Mouse (Mus musculus) intestine, embryonic 16.5 days (tissue): Measurements from ENCODE around the gene Gcnt1. TPM values are rescaled to one million over a fixed set of nuclear protein-coding genes. Genes with fewer than 3 reads are reported as not detected.

Experiments used
- ATAC-seq: fragments of 200-750 bp; cut with Nextera tagmentation; 2 replicates; pipeline ENCODE4 v1.8.0; 2017; ENCODE audit warnings: moderate TSS enrichment, moderate library complexity
- H3K27ac ChIP-seq: fragments of 300-500 bp; sonication (generic); 2 replicates; pipeline ENCODE4 v1.5.1; 2014; ENCODE audit warnings: mild to moderate bottlenecking, low read length
- H3K27me3 ChIP-seq: fragments of 300-500 bp; sonication (generic); replicated peaks from 2 replicates; pipeline ENCODE4 v1.6.1; 2014; ENCODE audit warnings: low read length, control low read depth, mixed read lengths; ENCODE audit not compliant: control insufficient read depth, insufficient read depth
- H3K36me3 ChIP-seq: fragments of 300-500 bp; sonication (generic); 2 replicates; pipeline ENCODE4 v1.6.1; 2014; ENCODE audit warnings: low read length, control low read depth; ENCODE audit not compliant: control insufficient read depth, insufficient read depth
- H3K4me1 ChIP-seq: fragments of 300-500 bp; sonication (generic); 2 replicates; pipeline ENCODE4 v1.6.1; 2014; ENCODE audit warnings: low read length, control low read depth, mixed read lengths; ENCODE audit not compliant: control insufficient read depth, insufficient read depth
- H3K4me2 ChIP-seq: fragments of 300-500 bp; sonication (generic); 2 replicates; pipeline ENCODE4 v1.6.1; 2014; ENCODE audit warnings: low read depth, low read length, control low read depth
- H3K4me3 ChIP-seq: fragments of 300-500 bp; sonication (generic); 2 replicates; pipeline ENCODE4 v1.5.1; 2014; ENCODE audit warnings: mild to moderate bottlenecking, low read length
- H3K9ac ChIP-seq: fragments of 300-500 bp; sonication (generic); 2 replicates; pipeline ENCODE4 v1.6.1; 2014; ENCODE audit warnings: low read depth, low read length
- H3K9me3 ChIP-seq: fragments of 300-500 bp; sonication (generic); 2 replicates; pipeline ENCODE4 v1.6.1; 2016; ENCODE audit warnings: low read length, control low read depth; ENCODE audit not compliant: control insufficient read depth
- WGBS: fragments of 180-500 bp; shearing (Covaris S2); extraction: QIAGEN DNeasy Blood & Tissue Kit; methylation state at CpG from one replicate; pipeline ENCODE4 v1.1.7; 2014; 5-methylcytosine and 5-hydroxymethylcytosine counted together
- polyA plus RNA-seq: library from polyadenylated mRNA; unstranded; fragments of >200 nt; fragmentation: Nextera tagmentation; extraction: Ambion mirVana; gene quantifications from 2 replicates; pipeline ENCODE4 v1.2.1, GENCODE M21; 2015

The Gcnt1 gene
- polyA plus RNA-seq: 3.5 and 3.8 TPM in 2 replicates

GRCm38 (mm10) chr19:17372701-17373100 lies at the start of gene Gcnt1:
Gene Gcnt1, minus strand, starts transcription at chr19:17372844.
- H3K4me2 ChIP-seq: no peak within 1 kb of the TSS
- H3K9ac ChIP-seq: no peak within 1 kb of the TSS
- ATAC-seq: no peak
- H3K27ac ChIP-seq: no peak within 1 kb of the TSS
- H3K9me3 ChIP-seq: no peaks in the 10 kb centered on the region
- H3K27me3 ChIP-seq: no peaks in the 10 kb centered on the region
- no peaks in the 10 kb centered on the region for H3K4me1 ChIP-seq
- WGBS: 73% methylated on average over 3 of the region's 3 CpGs
- H3K36me3 ChIP-seq: no peaks in the 10 kb centered on the region
- no peak within 1 kb of the TSS for H3K4me3 ChIP-seq

DNA sequence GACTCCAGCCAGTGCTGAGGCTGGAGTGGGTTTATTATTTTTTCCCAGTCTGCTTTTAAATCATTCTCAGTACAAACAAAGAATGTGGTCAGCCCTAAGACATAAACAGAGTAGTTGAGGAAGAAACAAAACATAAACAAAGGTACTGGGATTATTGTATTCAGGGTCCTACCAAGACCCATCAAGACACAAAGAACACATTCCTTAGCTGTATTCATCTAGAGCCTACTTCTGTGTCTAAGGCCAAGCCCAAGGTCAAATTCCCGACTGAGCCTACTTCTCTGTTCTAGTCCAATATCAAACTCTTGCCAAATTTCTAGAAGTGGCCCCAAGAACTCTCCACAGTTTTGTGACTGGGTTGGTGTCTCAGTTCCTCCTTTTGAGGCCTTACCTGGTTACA lies 45.2 kb upstream of the Gcnt1 start:
- H3K4me2 ChIP-seq: no peak overlapping the region
- no peak for ATAC-seq
- H3K4me1 ChIP-seq: peaks cover 4% of the 10 kb centered on the region
- H3K27ac ChIP-seq: no peak overlapping the region
- H3K4me3 ChIP-seq: no peak overlapping the region
- H3K9me3 ChIP-seq: no peaks in the 10 kb centered on the region
- 73% methylated on average over 1 of the region's 1 CpGs for WGBS
- H3K27me3 ChIP-seq: no peaks in the 10 kb centered on the region
- H3K9ac ChIP-seq: no peak overlapping the region
- H3K36me3 ChIP-seq: no peaks in the 10 kb centered on the region

DNA sequence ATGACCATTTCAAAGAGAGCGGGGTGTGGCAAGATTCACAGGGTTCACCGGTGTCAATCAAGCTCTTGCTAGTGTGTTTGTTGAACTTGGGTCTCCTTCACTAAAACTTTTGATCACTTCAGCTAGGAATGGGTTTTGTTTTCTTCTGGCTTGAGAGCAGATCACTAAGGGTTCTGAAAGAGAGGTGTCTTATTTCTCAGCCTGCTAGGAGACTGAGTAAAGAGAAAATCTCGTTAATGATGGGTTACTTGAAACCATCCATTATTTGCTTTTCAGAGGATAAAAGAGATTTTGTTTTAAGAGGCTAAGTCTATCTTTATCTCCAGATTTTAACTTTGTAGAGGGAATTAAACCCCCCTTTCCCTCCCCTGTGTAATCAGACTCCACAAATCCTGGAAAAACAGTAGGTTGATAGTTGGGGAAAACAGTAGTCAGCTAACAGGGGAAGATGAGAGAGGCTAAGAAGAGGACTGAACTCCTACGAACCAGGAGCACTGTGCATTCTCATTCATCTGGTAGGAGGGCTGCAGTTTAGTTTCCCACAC lies 40.3 kb upstream of the Gcnt1 start:
- Histone ChIP-seq H3K36me3 (no peaks in the 10 kb centered on the region), H3K27ac (no peak overlapping the region), H3K9me3 (no peaks in the 10 kb centered on the region), H3K9ac (no peak overlapping the region), H3K27me3 (no peaks in the 10 kb centered on the region), H3K4me2 (no peak overlapping the region), H3K4me1 (peaks cover 4% of the 10 kb centered on the region), H3K4me3 (no peak overlapping the region)
- 54% methylated on average over 4 of the region's 4 CpGs for WGBS
- ATAC-seq: no peak

- ATAC-seq: peak; percentile 95
- Histone ChIP-seq H3K27me3 (no peaks in the 10 kb centered on the region), H3K4me3 (no peak overlapping the region), H3K36me3 (no peaks in the 10 kb centered on the region), H3K9me3 (no peaks in the 10 kb centered on the region), H3K9ac (no peak overlapping the region), H3K4me1 (peaks cover 4% of the 10 kb centered on the region), H3K4me2 (no peak overlapping the region), H3K27ac (peak overlapping the region; percentile 89)
- 59% methylated on average over 5 of the region's 5 CpGs for WGBS
These were observed 37.9 kb upstream of the Gcnt1 start for GRCm38 (mm10) chr19:17410465-17411065.

DNA sequence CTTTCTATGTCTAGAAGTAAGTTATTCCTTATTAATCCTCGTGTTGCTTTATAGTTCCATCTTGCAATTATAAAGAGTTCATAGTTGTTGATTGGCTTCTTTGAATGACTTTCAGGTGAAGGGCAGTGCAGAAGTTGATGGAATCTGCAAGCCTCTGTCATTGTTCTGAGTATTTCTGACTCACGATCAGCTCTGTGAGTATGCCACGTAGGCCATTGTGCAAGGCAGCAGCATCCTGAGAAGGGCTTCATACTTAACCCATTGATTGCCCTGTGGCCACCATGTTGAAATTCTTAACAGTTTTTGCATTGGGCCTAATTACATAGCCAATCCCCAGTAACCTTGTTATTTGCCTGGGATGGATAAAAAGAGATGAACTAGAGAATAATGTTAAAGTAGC lies 36.7 kb upstream of the Gcnt1 start:
- H3K4me2 ChIP-seq: no peak overlapping the region
- WGBS: 63% methylated on average over 3 of the region's 3 CpGs
- H3K4me3 ChIP-seq: no peak overlapping the region
- H3K27ac ChIP-seq: no peak overlapping the region
- H3K4me1 ChIP-seq: peaks cover 4% of the 10 kb centered on the region
- no peak overlapping the region for H3K9ac ChIP-seq
- H3K9me3 ChIP-seq: no peaks in the 10 kb centered on the region
- no peaks in the 10 kb centered on the region for H3K36me3 ChIP-seq
- H3K27me3 ChIP-seq: no peaks in the 10 kb centered on the region
- no peak for ATAC-seq

DNA sequence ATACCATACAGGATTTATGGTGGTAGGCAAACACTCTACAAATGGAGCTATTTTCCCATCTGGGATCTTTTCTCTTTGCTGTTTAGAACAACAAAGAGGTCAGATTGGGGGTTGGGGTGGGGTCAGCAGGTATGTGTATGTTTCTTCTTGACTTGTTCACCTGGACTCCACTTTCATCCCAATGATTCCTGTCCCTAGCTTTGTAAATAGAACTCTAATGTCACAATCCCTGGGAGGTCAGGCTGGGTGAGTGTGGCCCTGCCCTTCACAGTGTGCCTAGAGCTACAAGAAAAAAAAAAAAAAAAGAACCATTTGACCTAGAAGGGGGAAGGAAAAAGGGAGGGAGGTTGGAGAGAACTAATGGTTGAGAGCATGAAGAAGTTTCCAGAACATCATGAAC lies 35.9 kb upstream of the Gcnt1 start:
- H3K4me1 ChIP-seq: peaks cover 4% of the 10 kb centered on the region
- H3K9me3 ChIP-seq: no peaks in the 10 kb centered on the region
- no peak overlapping the region for H3K4me3 ChIP-seq
- no peaks in the 10 kb centered on the region for H3K27me3 ChIP-seq
- no peak overlapping the region for H3K4me2 ChIP-seq
- no peak overlapping the region for H3K27ac ChIP-seq
- no peak overlapping the region for H3K9ac ChIP-seq
- no peak for ATAC-seq
- H3K36me3 ChIP-seq: no peaks in the 10 kb centered on the region

DNA sequence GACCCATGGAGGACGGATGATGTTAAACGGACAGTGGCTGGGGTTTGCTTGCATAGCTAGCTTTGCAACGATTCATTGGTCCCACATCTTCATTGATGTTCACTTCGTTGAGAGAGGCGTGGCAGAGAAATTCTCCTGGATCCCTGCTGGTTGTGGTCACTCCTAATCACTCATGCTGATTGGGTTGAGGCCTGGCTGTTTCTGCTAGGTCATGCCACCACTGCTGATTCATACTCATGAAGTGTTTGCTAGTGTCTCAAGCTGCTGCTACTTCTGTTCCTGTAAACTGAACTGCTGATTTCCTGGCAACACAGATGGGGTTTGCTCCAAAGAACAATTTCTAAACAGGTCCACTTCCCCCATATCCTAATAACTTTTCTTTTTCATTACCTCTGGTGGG lies 34.2 kb upstream of the Gcnt1 start:
- H3K27me3 ChIP-seq: no peaks in the 10 kb centered on the region
- WGBS: 91% methylated on average over 5 of the region's 5 CpGs
- H3K9me3 ChIP-seq: no peaks in the 10 kb centered on the region
- H3K4me3 ChIP-seq: no peak overlapping the region
- H3K36me3 ChIP-seq: no peaks in the 10 kb centered on the region
- no peak overlapping the region for H3K27ac ChIP-seq
- no peak overlapping the region for H3K9ac ChIP-seq
- no peak overlapping the region for H3K4me2 ChIP-seq
- no peaks in the 10 kb centered on the region for H3K4me1 ChIP-seq
- no peak for ATAC-seq

DNA sequence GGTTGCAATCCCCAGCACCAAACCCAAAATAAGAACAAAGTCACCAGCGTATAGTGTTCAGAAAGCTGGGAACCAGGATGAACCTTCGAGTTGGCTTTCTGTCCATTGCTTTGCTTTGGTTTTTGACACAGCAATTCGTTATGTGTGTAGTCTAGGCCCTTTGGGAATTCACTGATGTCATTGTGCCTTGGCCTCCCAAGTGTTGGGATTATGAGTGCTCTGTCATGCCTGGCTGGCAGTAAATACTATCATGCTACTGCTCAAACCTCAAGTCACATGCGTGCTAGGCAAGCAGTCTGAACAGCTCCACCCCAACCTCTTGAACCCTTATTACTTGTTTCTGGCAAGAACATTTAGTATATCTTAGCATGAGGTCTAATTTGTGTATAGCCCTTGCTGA lies 30.5 kb upstream of the Gcnt1 start:
- ATAC-seq: 0 out of 2 replicates have a peak, but pooled peaks have one; percentile 40
- 91% methylated on average over 4 of the region's 4 CpGs for WGBS
- Histone ChIP-seq H3K9me3 (no peaks in the 10 kb centered on the region), H3K4me1 (no peaks in the 10 kb centered on the region), H3K9ac (no peak overlapping the region), H3K4me3 (no peak overlapping the region), H3K27me3 (no peaks in the 10 kb centered on the region), H3K4me2 (no peak overlapping the region), H3K27ac (no peak overlapping the region), H3K36me3 (no peaks in the 10 kb centered on the region)

DNA sequence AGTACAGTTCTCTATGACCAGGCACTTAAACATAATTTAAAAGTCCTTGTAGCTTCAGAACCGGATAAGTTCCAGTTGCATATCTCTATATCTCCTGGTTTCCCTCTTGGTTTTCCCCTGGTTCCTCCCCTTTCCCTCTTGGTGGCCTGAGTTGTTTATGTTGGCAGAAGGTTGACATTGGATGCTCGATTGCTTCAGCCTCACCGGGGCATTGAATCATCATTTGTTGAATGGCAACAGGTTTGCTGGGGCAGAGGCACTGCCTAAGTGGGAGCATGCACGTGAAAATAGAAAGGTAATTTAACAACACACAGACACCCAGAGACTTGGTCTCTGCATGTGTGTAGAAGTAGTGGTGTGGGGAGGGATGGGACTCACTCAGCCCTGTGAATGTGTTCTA lies 27.9 kb upstream of the Gcnt1 start:
- no peak overlapping the region for H3K9ac ChIP-seq
- H3K9me3 ChIP-seq: no peaks in the 10 kb centered on the region
- H3K36me3 ChIP-seq: no peaks in the 10 kb centered on the region
- no peak overlapping the region for H3K4me2 ChIP-seq
- WGBS: 74% methylated on average over 4 of the region's 4 CpGs
- H3K4me3 ChIP-seq: no peak overlapping the region
- no peak for ATAC-seq
- H3K4me1 ChIP-seq: no peaks in the 10 kb centered on the region
- H3K27ac ChIP-seq: no peak overlapping the region
- H3K27me3 ChIP-seq: no peaks in the 10 kb centered on the region

GRCm38 (mm10) chr19:17399965-17400364 lies 27.3 kb upstream of the Gcnt1 start:
- Histone ChIP-seq H3K9ac (no peak overlapping the region), H3K27me3 (no peaks in the 10 kb centered on the region), H3K27ac (no peak overlapping the region), H3K4me2 (no peak overlapping the region), H3K9me3 (no peaks in the 10 kb centered on the region), H3K36me3 (no peaks in the 10 kb centered on the region), H3K4me1 (peaks cover 3% of the 10 kb centered on the region; the same call in 1 of the 2 replicates), H3K4me3 (no peak overlapping the region)
- WGBS: 87% methylated on average over 4 of the region's 4 CpGs
- ATAC-seq: no peak
